Mouse (Mus musculus): ENCODE measurements at regions not wholly inside any gene's neighbourhood (a gene's known extent, or its start where the extent isn't known, plus 50 kb on each side); places are given as distances from the start of the nearest gene placed in this dataset.
A peak's percentile ranks its signal among the peaks of the same experiment; 100 is the strongest.

DNA sequence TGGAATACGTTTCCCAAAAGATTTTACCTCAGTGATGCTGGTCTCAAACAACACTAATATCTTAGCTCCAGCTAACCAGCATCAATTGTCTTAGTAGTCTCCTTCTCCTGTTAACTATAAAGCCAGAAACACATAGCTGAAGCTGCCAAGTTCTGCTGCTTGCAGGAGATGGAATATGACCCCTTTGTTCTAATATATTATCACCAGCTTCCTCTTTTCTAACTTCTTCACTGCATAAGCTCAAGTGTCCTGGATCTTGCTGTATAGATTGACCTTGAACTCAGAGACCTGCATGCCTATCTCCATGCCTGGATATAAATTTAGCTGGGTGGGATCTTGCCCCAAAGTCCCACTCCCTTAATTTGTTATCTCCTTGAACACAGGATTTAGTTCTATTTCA is 94.8 kb downstream of the Rbm46 start:
- Histone ChIP-seq H3K4me2 (replicated peaks; ENCODE audit: low read depth) (no peak overlapping the region), H3K36me3 (ENCODE audit: control insufficient read depth, insufficient read depth) (no peaks in the 10 kb centered on the region), H3K9ac (ENCODE audit: low read depth, low read length) (no peak overlapping the region), H3K27ac (ENCODE audit: low read depth, low read length) (no peak overlapping the region), H3K27me3 (replicated peaks; ENCODE audit: control insufficient read depth, insufficient read depth, low read length) (no peaks in the 10 kb centered on the region), H3K4me1 (replicated peaks; ENCODE audit: control insufficient read depth, insufficient read depth, low read length) (no peaks in the 10 kb centered on the region), H3K4me3 (ENCODE audit: low read depth, low read length) (no peak overlapping the region), H3K9me3 (ENCODE audit: control insufficient read depth) (no peaks in the 10 kb centered on the region)
- no peak for TF ChIP-seq CTCF (IDR thresholded peaks at IDR 0.05; ENCODE audit: low read depth)
- no peak for ATAC-seq
- WGBS = 81% methylated on average over 1 of the region's 1 CpGs

DNA sequence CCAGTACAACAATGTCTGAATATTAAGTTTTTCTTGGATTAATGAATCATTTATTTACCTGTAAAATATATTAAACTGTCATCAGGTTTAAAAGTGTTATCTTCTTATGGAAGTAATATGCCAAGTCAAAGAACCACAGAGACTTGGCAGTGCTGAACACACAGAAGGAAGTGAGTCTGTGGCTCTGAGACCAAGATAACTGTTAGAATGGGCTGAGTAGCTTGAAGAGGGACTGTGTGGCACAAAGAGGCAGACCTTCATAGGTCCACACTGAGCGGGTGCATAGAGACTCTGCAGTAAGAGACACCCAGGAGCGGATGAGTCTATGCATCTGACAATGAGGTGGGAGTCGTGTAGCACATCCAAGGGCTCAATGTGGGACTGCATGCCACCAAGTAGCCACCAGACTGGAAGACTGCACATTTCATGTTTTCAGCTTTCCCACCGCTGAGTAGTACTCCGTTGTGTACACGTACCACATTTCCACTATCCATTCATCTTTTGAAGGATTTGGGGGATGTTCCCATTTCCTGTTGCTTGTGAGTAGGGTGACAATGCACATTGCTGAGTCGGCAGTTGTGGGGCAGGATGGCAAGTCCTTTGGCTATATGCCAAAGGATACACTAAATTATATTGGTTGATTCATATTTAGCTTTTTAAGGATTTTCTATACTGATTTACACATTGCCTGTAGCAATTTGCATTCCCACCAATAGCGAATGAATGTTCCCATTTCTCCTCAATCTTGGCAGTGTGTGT is 105.6 kb downstream of the Rbm46 start:
- Histone ChIP-seq H3K36me3 (ENCODE audit: control insufficient read depth, insufficient read depth) (no peaks in the 10 kb centered on the region), H3K9ac (ENCODE audit: low read depth, low read length) (no peak overlapping the region), H3K4me2 (replicated peaks; ENCODE audit: low read depth) (no peak overlapping the region), H3K4me3 (ENCODE audit: low read depth, low read length) (no peak overlapping the region), H3K9me3 (ENCODE audit: control insufficient read depth) (no peaks in the 10 kb centered on the region), H3K27me3 (replicated peaks; ENCODE audit: control insufficient read depth, insufficient read depth, low read length) (no peaks in the 10 kb centered on the region), H3K27ac (ENCODE audit: low read depth, low read length) (no peak overlapping the region), H3K4me1 (replicated peaks; ENCODE audit: control insufficient read depth, insufficient read depth, low read length) (no peaks in the 10 kb centered on the region)
- WGBS = 91% methylated on average over 8 of the region's 8 CpGs
- no peak for TF ChIP-seq CTCF (IDR thresholded peaks at IDR 0.05; ENCODE audit: low read depth)
- ATAC-seq = no peak

DNA sequence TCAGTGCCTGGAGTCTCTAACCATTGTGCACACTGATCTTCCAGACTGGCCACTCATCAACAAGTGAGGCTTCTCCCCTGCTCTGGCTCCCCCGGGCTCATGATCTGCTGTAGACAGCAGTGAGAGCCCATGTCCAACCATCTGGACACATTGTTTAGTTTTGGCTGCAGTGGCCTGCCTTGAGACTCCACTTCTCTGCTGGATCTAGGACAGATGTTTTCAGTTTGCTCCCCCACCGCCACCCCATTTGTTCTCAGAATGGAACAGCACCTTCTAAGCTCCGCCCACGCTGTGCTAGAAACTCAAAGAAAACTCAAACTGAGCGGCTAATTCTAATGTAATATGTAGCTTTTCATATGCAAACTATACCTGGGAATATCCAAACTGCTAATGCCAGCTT is 108.8 kb downstream of the Rbm46 start:
- H3K4me2 ChIP-seq (replicated peaks; ENCODE audit: low read depth) = no peak overlapping the region
- H3K4me1 ChIP-seq (replicated peaks; ENCODE audit: control insufficient read depth, insufficient read depth, low read length) = no peaks in the 10 kb centered on the region
- no peaks in the 10 kb centered on the region for H3K36me3 ChIP-seq (ENCODE audit: control insufficient read depth, insufficient read depth)
- H3K27ac ChIP-seq (ENCODE audit: low read depth, low read length) = no peak overlapping the region
- no peak overlapping the region for H3K9ac ChIP-seq (ENCODE audit: low read depth, low read length)
- no peak for TF ChIP-seq CTCF (IDR thresholded peaks at IDR 0.05; ENCODE audit: low read depth)
- 61% methylated on average over 5 of the region's 5 CpGs for WGBS
- H3K27me3 ChIP-seq (replicated peaks; ENCODE audit: control insufficient read depth, insufficient read depth, low read length) = no peaks in the 10 kb centered on the region
- no peaks in the 10 kb centered on the region for H3K9me3 ChIP-seq (ENCODE audit: control insufficient read depth)
- ATAC-seq = no peak
- H3K4me3 ChIP-seq (ENCODE audit: low read depth, low read length) = no peak overlapping the region

DNA sequence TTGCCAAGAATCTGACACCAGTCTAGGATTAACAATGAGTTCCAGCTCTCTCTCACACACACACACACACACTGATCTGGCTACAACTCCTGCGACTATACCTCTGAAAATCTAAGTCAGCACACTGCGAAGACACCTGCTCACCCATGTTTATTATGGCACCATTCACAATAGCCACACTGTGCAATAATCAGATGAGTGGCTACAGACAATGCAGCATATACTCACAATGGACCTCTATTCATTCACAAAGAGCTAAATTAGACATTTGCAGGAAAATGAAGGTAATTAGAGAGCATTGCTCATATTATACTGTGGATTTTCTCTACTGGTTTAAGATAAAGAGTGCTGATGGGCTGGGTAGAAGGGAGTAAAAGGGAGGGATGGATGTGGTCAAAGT is 116.3 kb downstream of the Rbm46 start:
- Histone ChIP-seq H3K4me3 (ENCODE audit: low read depth, low read length) (no peak overlapping the region), H3K4me2 (replicated peaks; ENCODE audit: low read depth) (no peak overlapping the region), H3K9ac (ENCODE audit: low read depth, low read length) (no peak overlapping the region), H3K36me3 (ENCODE audit: control insufficient read depth, insufficient read depth) (no peaks in the 10 kb centered on the region), H3K27ac (ENCODE audit: low read depth, low read length) (no peak overlapping the region), H3K4me1 (replicated peaks; ENCODE audit: control insufficient read depth, insufficient read depth, low read length) (no peaks in the 10 kb centered on the region), H3K27me3 (replicated peaks; ENCODE audit: control insufficient read depth, insufficient read depth, low read length) (no peaks in the 10 kb centered on the region), H3K9me3 (ENCODE audit: control insufficient read depth) (no peaks in the 10 kb centered on the region)
- ATAC-seq = no peak
- TF ChIP-seq CTCF (IDR thresholded peaks at IDR 0.05; ENCODE audit: low read depth) = no peak
- 87% methylated on average over 2 of the region's 2 CpGs for WGBS

DNA sequence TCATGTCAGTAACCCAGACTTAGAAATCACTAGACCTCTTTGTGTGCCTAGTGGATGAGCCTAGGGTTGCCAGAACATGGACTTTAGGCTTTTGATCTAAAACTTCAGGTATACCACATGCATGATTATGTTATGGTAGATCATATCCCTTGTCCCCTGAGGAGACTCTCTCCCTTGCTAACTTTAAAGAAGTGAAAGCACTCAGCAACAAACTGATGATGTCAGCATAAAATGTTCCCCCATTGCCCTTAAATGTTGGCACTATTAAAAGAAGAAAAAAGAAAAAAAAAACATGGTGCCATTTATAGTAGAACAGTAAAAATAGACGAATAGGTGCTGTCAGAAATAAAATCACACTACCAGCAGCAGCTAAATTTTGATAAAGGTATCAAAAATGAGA is 117.3 kb downstream of the Rbm46 start:
- no peak overlapping the region for H3K9ac ChIP-seq (ENCODE audit: low read depth, low read length)
- H3K27ac ChIP-seq (ENCODE audit: low read depth, low read length) = no peak overlapping the region
- no peaks in the 10 kb centered on the region for H3K4me1 ChIP-seq (replicated peaks; ENCODE audit: control insufficient read depth, insufficient read depth, low read length)
- no peak overlapping the region for H3K4me3 ChIP-seq (ENCODE audit: low read depth, low read length)
- H3K9me3 ChIP-seq (ENCODE audit: control insufficient read depth) = no peaks in the 10 kb centered on the region
- no peaks in the 10 kb centered on the region for H3K27me3 ChIP-seq (replicated peaks; ENCODE audit: control insufficient read depth, insufficient read depth, low read length)
- H3K4me2 ChIP-seq (replicated peaks; ENCODE audit: low read depth) = no peak overlapping the region
- WGBS = 76% methylated on average over 1 of the region's 1 CpGs
- TF ChIP-seq CTCF (IDR thresholded peaks at IDR 0.05; ENCODE audit: low read depth) = no peak
- H3K36me3 ChIP-seq (ENCODE audit: control insufficient read depth, insufficient read depth) = no peaks in the 10 kb centered on the region
- ATAC-seq = no peak

DNA sequence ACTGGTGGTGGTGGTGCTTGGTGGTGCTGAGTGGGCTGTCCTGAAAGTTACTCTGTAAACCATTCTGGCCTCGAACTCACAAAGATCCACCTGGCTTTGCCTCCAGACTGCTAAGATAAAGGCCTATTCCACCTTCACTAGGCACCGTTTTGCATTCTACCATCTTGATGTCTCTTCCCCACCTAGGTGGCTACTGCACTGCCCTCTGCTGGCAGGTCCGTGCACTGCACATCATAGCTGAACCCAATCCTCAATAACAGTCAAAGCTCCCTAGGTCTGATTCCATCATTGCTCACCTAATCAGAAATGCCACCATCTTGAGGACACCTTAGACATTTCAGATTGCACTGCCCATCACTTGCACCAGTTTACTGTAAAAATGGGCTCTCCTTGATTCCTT is 150.7 kb downstream of the Rbm46 start:
- Histone ChIP-seq H3K9ac (ENCODE audit: low read depth, low read length) (no peak overlapping the region), H3K36me3 (ENCODE audit: control insufficient read depth, insufficient read depth) (no peaks in the 10 kb centered on the region), H3K4me1 (replicated peaks; ENCODE audit: control insufficient read depth, insufficient read depth, low read length) (no peaks in the 10 kb centered on the region), H3K4me2 (replicated peaks; ENCODE audit: low read depth) (no peak overlapping the region), H3K27ac (ENCODE audit: low read depth, low read length) (no peak overlapping the region), H3K9me3 (ENCODE audit: control insufficient read depth) (no peaks in the 10 kb centered on the region), H3K4me3 (ENCODE audit: low read depth, low read length) (no peak overlapping the region), H3K27me3 (replicated peaks; ENCODE audit: control insufficient read depth, insufficient read depth, low read length) (no peaks in the 10 kb centered on the region)
- 28% methylated on average over 3 of the region's 3 CpGs for WGBS
- peak; percentile 91 for TF ChIP-seq CTCF (IDR thresholded peaks at IDR 0.05; ENCODE audit: low read depth)
- no peak for ATAC-seq

DNA sequence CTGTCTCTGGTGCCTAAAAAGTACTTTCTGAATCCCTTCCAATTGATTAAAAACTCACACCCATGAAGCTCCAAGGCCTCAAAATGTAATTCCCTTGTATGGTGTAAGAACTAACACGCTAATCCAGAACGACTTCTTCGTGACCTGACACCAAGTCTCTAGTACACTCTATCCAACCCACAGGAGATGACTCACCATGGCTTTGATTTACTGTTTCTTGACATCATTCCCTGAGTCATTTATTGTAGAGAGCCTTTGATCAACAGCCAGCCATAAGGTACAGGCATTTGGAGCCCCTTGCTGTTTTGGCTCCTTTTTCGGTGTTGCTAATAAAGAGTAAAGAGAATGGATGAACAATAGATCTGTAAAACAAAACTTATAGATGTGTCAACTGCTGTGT is 159.7 kb upstream of the Npy2r start:
- no peaks in the 10 kb centered on the region for H3K4me1 ChIP-seq (replicated peaks; ENCODE audit: control insufficient read depth, insufficient read depth, low read length)
- no peak overlapping the region for H3K4me2 ChIP-seq (replicated peaks; ENCODE audit: low read depth)
- no peak overlapping the region for H3K9ac ChIP-seq (ENCODE audit: low read depth, low read length)
- no peaks in the 10 kb centered on the region for H3K36me3 ChIP-seq (ENCODE audit: control insufficient read depth, insufficient read depth)
- TF ChIP-seq CTCF (IDR thresholded peaks at IDR 0.05; ENCODE audit: low read depth) = no peak
- no peaks in the 10 kb centered on the region for H3K27me3 ChIP-seq (replicated peaks; ENCODE audit: control insufficient read depth, insufficient read depth, low read length)
- no peak for ATAC-seq
- no peaks in the 10 kb centered on the region for H3K9me3 ChIP-seq (ENCODE audit: control insufficient read depth)
- H3K27ac ChIP-seq (ENCODE audit: low read depth, low read length) = no peak overlapping the region
- no peak overlapping the region for H3K4me3 ChIP-seq (ENCODE audit: low read depth, low read length)
- WGBS = 90% methylated on average over 4 of the region's 4 CpGs
